Mouse (Mus musculus): ENCODE measurements around the gene Ttc28. TPM values are rescaled to one million over a fixed set of nuclear protein-coding genes. Genes with fewer than 3 reads are reported as not detected.
A peak's percentile ranks its signal among the peaks of the same experiment; 100 is the strongest.

The Ttc28 gene
- polyA plus RNA-seq, 1 experiment = 3.4 TPM

GRCm38 (mm10) chr5:111060246-111060745 is 180.7 kb downstream of the Ttc28 start:
- Histone ChIP-seq H3K36me3 (ENCODE audit: control insufficient read depth, insufficient read depth) (no peaks in the 10 kb centered on the region), H3K27me3 (ENCODE audit: control insufficient read depth, insufficient read depth, insufficient read length) (no peaks in the 10 kb centered on the region), H3K79me3 (ENCODE audit: low read depth) (no peaks in the 10 kb centered on the region), H3K4me3 (ENCODE audit: insufficient read depth, poor library complexity, severe bottlenecking) (no peak overlapping the region), H3ac (ENCODE audit: control insufficient read depth, insufficient read length, low read depth) (no peak overlapping the region), H3K79me2 (ENCODE audit: control insufficient read depth, insufficient read depth) (no peaks in the 10 kb centered on the region)
- TF ChIP-seq FOSL1 (IDR thresholded peaks at IDR 0.05; ENCODE audit: insufficient read depth, low read length, poor library complexity, severe bottlenecking) (no peak), CTCF (IDR thresholded peaks at IDR 0.05; ENCODE audit: control insufficient read depth, insufficient read depth, insufficient read length) (no peak), CEBPB (IDR thresholded peaks at IDR 0.05; ENCODE audit: low read depth) (no peak), MYOD1 (IDR thresholded peaks at IDR 0.05; ENCODE audit: control insufficient read depth, insufficient read length, low read depth) (no peak), MAX (IDR thresholded peaks at IDR 0.05) (no peak), MYOG (IDR thresholded peaks at IDR 0.05; ENCODE audit: control insufficient read depth, extremely low read depth, insufficient read length) (no peak), USF1 (IDR thresholded peaks at IDR 0.05; ENCODE audit: low read depth) (no peak)

DNA sequence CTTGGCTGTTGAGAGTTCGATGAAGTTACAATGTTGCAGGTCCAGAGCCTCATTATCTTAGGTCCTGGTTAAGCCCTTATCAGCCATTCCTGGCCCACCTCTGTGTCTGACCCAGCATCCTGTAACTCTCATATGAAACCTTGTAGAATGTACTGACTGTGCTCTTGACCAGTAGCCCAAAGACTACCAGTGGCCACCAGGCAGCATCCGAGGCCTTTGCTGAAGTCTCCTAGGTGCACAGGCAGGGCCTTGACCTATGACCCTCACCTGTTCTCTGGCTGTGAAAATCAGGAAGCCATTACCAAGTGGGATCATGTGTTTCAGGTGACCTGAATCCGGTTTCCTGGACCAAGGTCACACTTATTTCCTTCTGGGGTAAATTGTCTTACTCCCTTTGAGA is 183.6 kb downstream of the Ttc28 start:
- Histone ChIP-seq H3K79me3 (ENCODE audit: low read depth) (no peaks in the 10 kb centered on the region), H3K27me3 (ENCODE audit: control insufficient read depth, insufficient read depth, insufficient read length) (no peaks in the 10 kb centered on the region), H3K4me3 (ENCODE audit: insufficient read depth, poor library complexity, severe bottlenecking) (no peak overlapping the region), H3K36me3 (ENCODE audit: control insufficient read depth, insufficient read depth) (no peaks in the 10 kb centered on the region), H3ac (ENCODE audit: control insufficient read depth, insufficient read length, low read depth) (no peak overlapping the region), H3K79me2 (ENCODE audit: control insufficient read depth, insufficient read depth) (no peaks in the 10 kb centered on the region)
- TF ChIP-seq CEBPB (IDR thresholded peaks at IDR 0.05; ENCODE audit: low read depth) = no peak
- TF ChIP-seq FOSL1 (IDR thresholded peaks at IDR 0.05; ENCODE audit: insufficient read depth, low read length, poor library complexity, severe bottlenecking) = no peak
- no peak for TF ChIP-seq MAX (IDR thresholded peaks at IDR 0.05)
- TF ChIP-seq CTCF (IDR thresholded peaks at IDR 0.05; ENCODE audit: control insufficient read depth, insufficient read depth, insufficient read length) = no peak
- no peak for TF ChIP-seq MYOD1 (IDR thresholded peaks at IDR 0.05; ENCODE audit: control insufficient read depth, insufficient read length, low read depth)
- no peak for TF ChIP-seq MYOG (IDR thresholded peaks at IDR 0.05; ENCODE audit: control insufficient read depth, extremely low read depth, insufficient read length)

- no peak overlapping the region for H3K4me3 ChIP-seq (ENCODE audit: insufficient read depth, poor library complexity, severe bottlenecking)
- no peaks in the 10 kb centered on the region for H3K36me3 ChIP-seq (ENCODE audit: control insufficient read depth, insufficient read depth)
- H3K79me2 ChIP-seq (ENCODE audit: control insufficient read depth, insufficient read depth) = no peaks in the 10 kb centered on the region
- no peaks in the 10 kb centered on the region for H3K79me3 ChIP-seq (ENCODE audit: low read depth)
- H3ac ChIP-seq (ENCODE audit: control insufficient read depth, insufficient read length, low read depth) = no peak overlapping the region
- H3K27me3 ChIP-seq (ENCODE audit: control insufficient read depth, insufficient read depth, insufficient read length) = no peaks in the 10 kb centered on the region
- no peak for TF ChIP-seq MAX (IDR thresholded peaks at IDR 0.05)
- no peak for TF ChIP-seq FOSL1 (IDR thresholded peaks at IDR 0.05; ENCODE audit: insufficient read depth, low read length, poor library complexity, severe bottlenecking)
- no peak for TF ChIP-seq MYOD1 (IDR thresholded peaks at IDR 0.05; ENCODE audit: control insufficient read depth, insufficient read length, low read depth)
- no peak for TF ChIP-seq CEBPB (IDR thresholded peaks at IDR 0.05; ENCODE audit: low read depth)
- no peak for TF ChIP-seq USF1 (IDR thresholded peaks at IDR 0.05; ENCODE audit: low read depth)
Measured at GRCm38 (mm10) chr5:111063991-111064390, 184.4 kb downstream of the Ttc28 start.

GRCm38 (mm10) chr5:111065770-111066169 is 186.2 kb downstream of the Ttc28 start:
- H3K36me3 ChIP-seq (ENCODE audit: control insufficient read depth, insufficient read depth) = no peaks in the 10 kb centered on the region
- no peaks in the 10 kb centered on the region for H3K79me3 ChIP-seq (ENCODE audit: low read depth)
- TF ChIP-seq CTCF (IDR thresholded peaks at IDR 0.05; ENCODE audit: control insufficient read depth, insufficient read depth, insufficient read length) (no peak), USF1 (IDR thresholded peaks at IDR 0.05; ENCODE audit: low read depth) (peak; percentile 79)

DNA sequence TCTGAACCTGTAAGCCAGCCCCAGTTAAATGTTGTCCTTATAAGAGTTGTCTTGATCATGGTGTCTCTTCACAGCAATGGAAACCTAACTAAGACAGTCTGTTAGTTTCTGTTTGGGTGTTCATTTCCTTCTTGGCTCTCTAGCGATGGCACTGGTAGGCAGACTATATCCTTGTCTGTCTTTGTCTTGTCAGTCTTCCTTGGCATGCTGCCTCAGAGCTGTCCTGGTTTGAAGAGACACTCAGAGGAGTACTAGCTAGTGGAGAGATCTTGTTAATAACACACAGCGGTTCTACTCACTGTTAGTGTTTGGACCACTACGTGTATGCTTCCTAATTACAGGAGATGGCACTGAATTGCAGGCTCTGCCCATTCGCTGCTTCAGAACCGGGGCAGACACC is 189.9 kb downstream of the Ttc28 start:
- no peaks in the 10 kb centered on the region for H3K79me2 ChIP-seq (ENCODE audit: control insufficient read depth, insufficient read depth)
- no peaks in the 10 kb centered on the region for H3K79me3 ChIP-seq (ENCODE audit: low read depth)
- no peaks in the 10 kb centered on the region for H3K27me3 ChIP-seq (ENCODE audit: control insufficient read depth, insufficient read depth, insufficient read length)
- no peak for TF ChIP-seq MAX (IDR thresholded peaks at IDR 0.05)
- no peak for TF ChIP-seq CTCF (IDR thresholded peaks at IDR 0.05; ENCODE audit: control insufficient read depth, insufficient read depth, insufficient read length)
- TF ChIP-seq MYOD1 (IDR thresholded peaks at IDR 0.05; ENCODE audit: control insufficient read depth, insufficient read length, low read depth) = no peak
- no peak for TF ChIP-seq USF1 (IDR thresholded peaks at IDR 0.05; ENCODE audit: low read depth)
- TF ChIP-seq MYOG (IDR thresholded peaks at IDR 0.05; ENCODE audit: control insufficient read depth, extremely low read depth, insufficient read length) = no peak
- TF ChIP-seq CEBPB (IDR thresholded peaks at IDR 0.05; ENCODE audit: low read depth) = no peak
- no peak for TF ChIP-seq FOSL1 (IDR thresholded peaks at IDR 0.05; ENCODE audit: insufficient read depth, low read length, poor library complexity, severe bottlenecking)
- H3K36me3 ChIP-seq (ENCODE audit: control insufficient read depth, insufficient read depth) = no peaks in the 10 kb centered on the region
- no peak overlapping the region for H3ac ChIP-seq (ENCODE audit: control insufficient read depth, insufficient read length, low read depth)
- no peak overlapping the region for H3K4me3 ChIP-seq (ENCODE audit: insufficient read depth, poor library complexity, severe bottlenecking)

More at GRCm38 (mm10) chr5:111065770-111066169, 186.2 kb downstream of the Ttc28 start:
- Histone ChIP-seq H3K27me3 (ENCODE audit: control insufficient read depth, insufficient read depth, insufficient read length) (no peaks in the 10 kb centered on the region), H3K79me2 (ENCODE audit: control insufficient read depth, insufficient read depth) (no peaks in the 10 kb centered on the region), H3K4me3 (ENCODE audit: insufficient read depth, poor library complexity, severe bottlenecking) (no peak overlapping the region), H3ac (ENCODE audit: control insufficient read depth, insufficient read length, low read depth) (no peak overlapping the region)

GRCm38 (mm10) chr5:111069931-111070330 is 190.3 kb downstream of the Ttc28 start:
- no peaks in the 10 kb centered on the region for H3K79me2 ChIP-seq (ENCODE audit: control insufficient read depth, insufficient read depth)
- no peak overlapping the region for H3ac ChIP-seq (ENCODE audit: control insufficient read depth, insufficient read length, low read depth)
- H3K36me3 ChIP-seq (ENCODE audit: control insufficient read depth, insufficient read depth) = no peaks in the 10 kb centered on the region
- H3K4me3 ChIP-seq (ENCODE audit: insufficient read depth, poor library complexity, severe bottlenecking) = no peak overlapping the region
- no peaks in the 10 kb centered on the region for H3K27me3 ChIP-seq (ENCODE audit: control insufficient read depth, insufficient read depth, insufficient read length)
- no peaks in the 10 kb centered on the region for H3K79me3 ChIP-seq (ENCODE audit: low read depth)
- no peak for TF ChIP-seq FOSL1 (IDR thresholded peaks at IDR 0.05; ENCODE audit: insufficient read depth, low read length, poor library complexity, severe bottlenecking)
- TF ChIP-seq USF1 (IDR thresholded peaks at IDR 0.05; ENCODE audit: low read depth) = no peak
- no peak for TF ChIP-seq MYOG (IDR thresholded peaks at IDR 0.05; ENCODE audit: control insufficient read depth, extremely low read depth, insufficient read length)
- no peak for TF ChIP-seq CEBPB (IDR thresholded peaks at IDR 0.05; ENCODE audit: low read depth)
- TF ChIP-seq CTCF (IDR thresholded peaks at IDR 0.05; ENCODE audit: control insufficient read depth, insufficient read depth, insufficient read length) = no peak
- TF ChIP-seq MAX (IDR thresholded peaks at IDR 0.05) = no peak
- TF ChIP-seq MYOD1 (IDR thresholded peaks at IDR 0.05; ENCODE audit: control insufficient read depth, insufficient read length, low read depth) = no peak
